Mouse (Mus musculus): ENCODE data around the gene Hdac11.
"Not testable (repeated sequence)": the region's sequence is repeated elsewhere in the genome, so short reads cannot be mapped to it uniquely, and the experiment has no call there.

The Hdac11 gene

GRCm38 (mm10) chr6:91209780-91210179 is 53.3 kb downstream of the Hdac11 start:
- peak; percentile 27 for DNase-seq

- DNase-seq: no peak
These were observed 54.4 kb downstream of the Hdac11 start for GRCm38 (mm10) chr6:91210852-91211251.

GRCm38 (mm10) chr6:91212155-91212554 is 55.7 kb downstream of the Hdac11 start, which contains the start of gene Fbln2:
Gene Fbln2 (plus strand): TSS chr6:91212455.
- DNase-seq: not testable (repeated sequence)

- peak; percentile 80 for DNase-seq
These were observed 56.1 kb downstream of the Hdac11 start for GRCm38 (mm10) chr6:91212571-91212970.

- DNase-seq: no peak
These were observed 57.1 kb downstream of the Hdac11 start for GRCm38 (mm10) chr6:91213287-91214218.

- DNase-seq: no peak
These were observed 59.0 kb downstream of the Hdac11 start for GRCm38 (mm10) chr6:91215454-91215853.

GRCm38 (mm10) chr6:91218445-91218844 is 62.0 kb downstream of the Hdac11 start:
- peak; percentile 75 for DNase-seq

GRCm38 (mm10) chr6:91218871-91219270 is 62.4 kb downstream of the Hdac11 start:
- no peak for DNase-seq

- DNase-seq: no peak
These were observed 63.6 kb downstream of the Hdac11 start for GRCm38 (mm10) chr6:91220062-91220461.

- peak; percentile 58 for DNase-seq
These were observed 64.6 kb downstream of the Hdac11 start for GRCm38 (mm10) chr6:91221094-91221493.

- no peak for DNase-seq
These were observed 66.4 kb downstream of the Hdac11 start for GRCm38 (mm10) chr6:91222694-91223346.

Data from lung, postnatal 10 days (tissue).